Mouse (Mus musculus) MEL (cell line): ENCODE data around the gene Rxfp4. TPM values are rescaled to one million over a fixed set of nuclear protein-coding genes. Genes with fewer than 3 reads are reported as not detected.

Experiments
- DNase-seq: peaks from one replicate; pipeline ENCODE4 v3.0.0; 2011; ENCODE audit warnings: low read depth, low spot score
- H3K27ac ChIP-seq: 2 replicates; pipeline ENCODE4 v1.5.1; 2012; ENCODE audit warnings: low read depth, mild to moderate bottlenecking, control low read depth, low read length, moderate library complexity; ENCODE audit not compliant: control insufficient read depth
- H3K27me3 ChIP-seq, 2 experiments: fragments of 150-350 bp in 1 of 2; sonication (generic) in 1 of 2; 2 replicates each; pipeline ENCODE4 v1.6.1; 2012; ENCODE audit warnings: low read length in 2 of 2, mild to moderate bottlenecking in 2 of 2, improper control_type of control experiment in 1 of 2, moderate library complexity in 1 of 2; ENCODE audit not compliant: insufficient read depth in 2 of 2, control insufficient read depth in 1 of 2
- H3K36me3 ChIP-seq, 2 experiments: 2 replicates each; pipeline ENCODE4 v1.6.1; 2012 to 2014; ENCODE audit warnings: low read length in 2 of 2, improper control_type of control experiment in 1 of 2, inconsistent platforms in 1 of 2, mild to moderate bottlenecking in 1 of 2; ENCODE audit not compliant: insufficient read depth in 2 of 2, control insufficient read depth in 1 of 2
- H3K4me1 ChIP-seq, 2 experiments: fragments of 150-350 bp in 1 of 2; sonication (generic) in 1 of 2; 2 replicates each; pipeline ENCODE4 v1.6.1; 2012; ENCODE audit warnings: low read length in 2 of 2, improper control_type of control experiment in 1 of 2, mild to moderate bottlenecking in 1 of 2; ENCODE audit not compliant: insufficient read depth in 2 of 2, control insufficient read depth in 1 of 2
- H3K4me3 ChIP-seq, 2 experiments: fragments of 150-350 bp in 1 of 2; sonication (generic) in 1 of 2; 2 replicates each; pipeline ENCODE4 v1.5.1; 2012; ENCODE audit warnings: low read depth in 2 of 2, low read length in 2 of 2, mild to moderate bottlenecking in 2 of 2, moderate library complexity in 2 of 2, control low read depth in 1 of 2, improper control_type of control experiment in 1 of 2; ENCODE audit not compliant: control insufficient read depth in 1 of 2, insufficient read depth in 1 of 2
- H3K79me2 ChIP-seq: 2 replicates; pipeline ENCODE4 v1.6.1; 2012; ENCODE audit warnings: mild to moderate bottlenecking, low read length, moderate library complexity; ENCODE audit not compliant: control insufficient read depth, poor library complexity, insufficient read depth
- H3K9ac ChIP-seq: 2 replicates; pipeline ENCODE4 v1.6.1; 2012; ENCODE audit warnings: low read depth, mild to moderate bottlenecking, control low read depth, low read length, moderate library complexity; ENCODE audit not compliant: control insufficient read depth, poor library complexity, severe bottlenecking
- H3K9me3 ChIP-seq: fragments of 150-350 bp; sonication (generic); replicated peaks from 2 replicates; pipeline ENCODE4 v1.6.1; 2012; ENCODE audit warnings: mild to moderate bottlenecking, low read length, improper control_type of control experiment, moderate library complexity; ENCODE audit not compliant: insufficient read depth
- E2F4 ChIP-seq: IDR thresholded peaks from 2 replicates; pipeline ENCODE4 v1.6.1; 2011; ENCODE audit warnings: low read depth, low read length, improper control_type of control experiment, borderline replicate concordance
- ELF1 ChIP-seq: IDR thresholded peaks from 2 replicates; pipeline ENCODE4 v1.6.1; 2014; ENCODE audit warnings: low read depth, mild to moderate bottlenecking, inconsistent platforms, low read length, improper control_type of control experiment, moderate library complexity
- MAZ ChIP-seq: IDR thresholded peaks from 2 replicates; pipeline ENCODE4 v1.6.1; 2012; ENCODE audit warnings: low read depth, mild to moderate bottlenecking, inconsistent platforms, low read length, improper control_type of control experiment
- MXI1 ChIP-seq: IDR thresholded peaks from 2 replicates; pipeline ENCODE4 v1.6.1; 2011; ENCODE audit warnings: mild to moderate bottlenecking, low read depth, low read length, improper control_type of control experiment
- NRF1 ChIP-seq: IDR thresholded peaks from 2 replicates; pipeline ENCODE4 v1.6.1; 2014; ENCODE audit warnings: low read depth, mild to moderate bottlenecking, inconsistent platforms, low read length, improper control_type of control experiment, moderate library complexity; ENCODE audit not compliant: poor library complexity, insufficient read depth, severe bottlenecking
- POLR2A ChIP-seq, 2 experiments: IDR thresholded peaks; 2 replicates each; pipeline ENCODE4 v1.6.1; 2011 to 2012; ENCODE audit warnings: low read length in 2 of 2, mild to moderate bottlenecking in 2 of 2, control low read depth in 1 of 2, improper control_type of control experiment in 1 of 2, low read depth in 1 of 2, moderate library complexity in 1 of 2; ENCODE audit not compliant: control insufficient read depth in 1 of 2, insufficient read depth in 1 of 2, poor library complexity in 1 of 2
- POLR2AphosphoS2 ChIP-seq: IDR thresholded peaks from 2 replicates; pipeline ENCODE4 v1.6.1; 2011; ENCODE audit warnings: low read length, improper control_type of control experiment
- POLR2AphosphoS5 ChIP-seq: IDR thresholded peaks from 2 replicates; pipeline ENCODE4 v1.6.1; 2012; ENCODE audit warnings: low read depth, borderline replicate concordance, mild to moderate bottlenecking, inconsistent platforms, low read length, moderate library complexity, mixed read lengths
- SMC3 ChIP-seq: IDR thresholded peaks from 2 replicates; pipeline ENCODE4 v1.6.1; 2011; ENCODE audit warnings: low read depth, low read length, improper control_type of control experiment
- TBP ChIP-seq: IDR thresholded peaks from 2 replicates; pipeline ENCODE4 v1.8.0; 2011; ENCODE audit warnings: low read depth, low read length, improper control_type of control experiment
- TCF12 ChIP-seq: IDR thresholded peaks from 2 replicates; pipeline ENCODE4 v1.6.1; 2014; ENCODE audit warnings: low read depth, mild to moderate bottlenecking, inconsistent platforms, low read length, improper control_type of control experiment, moderate library complexity
- UBTF ChIP-seq: IDR thresholded peaks from 2 replicates; pipeline ENCODE4 v1.6.1; 2012; ENCODE audit warnings: low read depth, mild to moderate bottlenecking, inconsistent platforms, low read length, improper control_type of control experiment, moderate library complexity, borderline replicate concordance; ENCODE audit not compliant: insufficient read depth
- ZC3H11A ChIP-seq: IDR thresholded peaks from 2 replicates; pipeline ENCODE4 v1.6.1; 2012; ENCODE audit warnings: low read depth, mild to moderate bottlenecking, inconsistent platforms, low read length, improper control_type of control experiment
- ZMIZ1 ChIP-seq: IDR thresholded peaks from 2 replicates; pipeline ENCODE4 v1.6.1; 2012; ENCODE audit warnings: low read depth, mild to moderate bottlenecking, inconsistent platforms, low read length, improper control_type of control experiment, moderate library complexity
- polyA plus RNA-seq, 2 experiments: library from polyadenylated mRNA; stranded (reverse) in 1 of 2; unstranded in 1 of 2; fragments of >175 nt in 1 of 2; fragments of >200 nt in 1 of 2; gene quantifications; 2 replicates each; pipeline versions ENCODE4 v1.2.1 to v1.2.4; 2012; ENCODE audit warnings: low replicate concordance in 2 of 2, low read depth in 1 of 2; ENCODE audit not compliant: insufficient read length in 2 of 2, insufficient read depth in 1 of 2, missing spikeins in 1 of 2
- total RNA-seq: library from RNA; depleted of rRNA; stranded (reverse); fragments of 300-350 nt; gene quantifications from 2 replicates; pipeline ENCODE4 v1.2.3, GENCODE M21; 2012

The Rxfp4 gene
- total and polyA plus RNA-seq, 3 experiments, result 0.06 to 0.08 TPM; not detected in 1

DNA sequence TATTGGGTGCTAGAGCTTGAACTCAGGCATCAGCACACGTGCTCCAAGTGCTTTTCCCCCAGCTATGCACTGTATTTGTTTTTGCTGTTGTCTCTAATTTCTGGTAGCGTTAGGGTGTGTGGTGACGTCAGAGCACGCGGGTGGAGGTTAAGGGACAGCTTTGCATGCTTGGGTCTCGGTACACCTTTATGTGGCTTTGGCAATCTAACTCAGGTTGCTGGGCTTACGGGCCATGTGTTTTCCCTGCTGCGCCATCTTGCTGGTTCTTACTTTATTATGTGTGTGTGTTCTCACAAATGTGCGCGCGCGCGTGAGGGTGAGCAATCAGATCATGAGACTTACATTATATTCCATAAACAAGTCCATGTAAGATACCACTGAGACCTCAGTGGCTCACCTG is 3.0 kb downstream of the Rxfp4 start:
- Histone ChIP-seq H3K27ac (no peak overlapping the region), H3K4me3 (no peak overlapping the region), H3K27me3 (no peaks in the 10 kb centered on the region), H3K9me3 (no peaks in the 10 kb centered on the region), H3K4me1 (peaks cover 6 to 23% of the 10 kb centered on the region in 2 experiments), H3K79me2 (no peaks in the 10 kb centered on the region), H3K9ac (no peak overlapping the region), H3K36me3 (peaks cover 16 to 22% of the 10 kb centered on the region in 2 experiments)
- DNase-seq, result no peak
- TF ChIP-seq POLR2AphosphoS2 (0 out of 2 replicates have a peak, but pooled peaks have one; percentile 18), MXI1 (no peak)

DNA sequence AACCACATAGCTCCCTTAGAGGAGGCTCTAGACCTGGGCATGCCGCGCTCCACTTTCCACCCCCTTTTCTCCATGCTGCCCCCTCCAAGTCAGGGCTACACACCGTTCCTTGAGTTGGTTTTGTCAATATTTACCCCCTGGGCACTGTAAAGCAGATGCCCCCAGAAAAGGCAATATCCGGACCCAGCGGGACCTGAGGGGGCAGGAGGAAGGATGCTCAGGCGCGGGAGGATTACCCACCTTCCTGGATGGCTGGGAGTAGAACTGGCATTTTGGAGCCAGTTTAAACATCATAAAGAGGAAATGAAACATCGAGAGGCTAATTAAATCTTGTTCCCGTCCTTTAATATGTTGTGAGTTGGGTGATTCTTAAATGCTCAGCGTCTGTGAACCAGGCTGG is 3.8 kb downstream of the Rxfp4 start:
- no peaks in the 10 kb centered on the region for H3K79me2 ChIP-seq
- TF ChIP-seq TBP (no peak), ZMIZ1 (peak; percentile 23; the same call in 1 of the 2 replicates), MAZ (0 out of 2 replicates have a peak, but pooled peaks have one; percentile 15)
- TF ChIP-seq, all 39 proteins: peak for 2
- Histone ChIP-seq H3K36me3 (peaks cover 16 to 30% of the 10 kb centered on the region in 2 experiments), H3K4me3 (no peak overlapping the region), H3K27me3 (no peaks in the 10 kb centered on the region), H3K27ac (no peak overlapping the region), H3K4me1 (peaks cover 6 to 19% of the 10 kb centered on the region in 2 experiments), H3K9ac (no peak overlapping the region), H3K9me3 (no peaks in the 10 kb centered on the region)
- no peak for DNase-seq

DNA sequence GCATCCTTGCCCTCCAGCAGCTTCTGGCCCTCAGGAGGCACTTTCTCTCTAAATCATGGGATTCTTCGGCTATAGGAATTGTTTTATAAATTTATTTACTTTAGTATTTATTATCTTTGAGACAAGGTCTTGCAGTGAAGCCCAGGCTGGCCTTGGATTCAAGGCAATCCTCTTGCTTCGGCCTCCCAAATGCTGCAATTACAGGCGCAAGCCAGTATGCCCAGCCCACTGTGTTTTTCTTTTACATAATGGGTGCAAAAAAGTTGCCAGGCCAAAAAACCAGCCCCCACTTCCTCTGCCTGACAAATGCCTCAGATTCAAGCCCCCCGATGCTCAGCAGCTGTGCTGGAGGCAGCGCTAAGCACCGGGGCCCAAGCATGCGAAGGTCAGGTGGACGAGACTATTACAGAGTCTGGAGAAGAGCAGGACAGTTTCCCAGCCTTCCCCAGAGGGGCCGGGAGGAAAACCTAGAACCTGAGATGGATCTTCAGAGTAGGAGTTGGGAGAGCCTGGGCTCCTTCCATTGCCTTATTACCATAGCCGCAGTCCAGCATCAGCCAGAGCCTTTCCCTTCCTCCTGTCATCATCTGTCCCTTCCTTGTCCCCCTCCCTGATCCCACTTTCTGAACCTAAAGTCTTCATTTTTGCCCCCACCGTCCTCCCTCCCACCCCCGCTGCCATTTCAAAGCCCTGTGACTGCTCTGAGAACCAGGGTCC is 4.3 kb downstream of the Rxfp4 start:
- TF ChIP-seq SMC3, result no peak
- TF ChIP-seq ZC3H11A, result no peak
- TF ChIP-seq POLR2A (IDR thresholded peaks at IDR 0.05; ENCODE audit: control insufficient read depth in 1 of 2, insufficient read depth in 1 of 2, low read depth in 1 of 2, low read length in 2 of 2, poor library complexity in 1 of 2), result peak in 1 of 2 experiments; percentile 6; a peak in 1 of 4 replicates
- no peak for TF ChIP-seq POLR2AphosphoS5
- no peak for TF ChIP-seq NRF1
- TF ChIP-seq ZMIZ1, result peak; percentile 2; the same call in 1 of the 2 replicates
- TF ChIP-seq UBTF, result no peak
- no peak for TF ChIP-seq ELF1
- TF ChIP-seq E2F4, result no peak
- no peak for TF ChIP-seq TCF12
- Histone ChIP-seq H3K9me3 (no peaks in the 10 kb centered on the region), H3K9ac (no peak overlapping the region), H3K36me3 (peaks cover 16 to 31% of the 10 kb centered on the region in 2 experiments), H3K79me2 (no peaks in the 10 kb centered on the region), H3K4me1 (peaks cover 6 to 19% of the 10 kb centered on the region in 2 experiments), H3K27me3 (no peaks in the 10 kb centered on the region), H3K4me3 (no peak overlapping the region), H3K27ac (no peak overlapping the region)
- no peak for DNase-seq
